Mouse (Mus musculus) MEL (cell line): ENCODE data around the gene Rps13.

Experiments used
- CTCF ChIP-seq, 3 experiments: IDR thresholded peaks in 2 of 3; conservative IDR thresholded peaks in 1 of 3; 2 replicates each; pipeline ENCODE4 v1.5.1; 2011 to 2012; ENCODE audit warnings: low read length in 3 of 3, low read depth in 2 of 3, mild to moderate bottlenecking in 2 of 3, improper control_type of control experiment in 1 of 3, inconsistent platforms in 1 of 3, mixed read lengths in 1 of 3, moderate library complexity in 1 of 3; ENCODE audit not compliant: control insufficient read depth in 1 of 3, insufficient read depth in 1 of 3, poor library complexity in 1 of 3, severe bottlenecking in 1 of 3
- E2F4 ChIP-seq: IDR thresholded peaks from 2 replicates; pipeline ENCODE4 v1.6.1; 2011; ENCODE audit warnings: low read depth, low read length, improper control_type of control experiment, borderline replicate concordance
- ELF1 ChIP-seq: IDR thresholded peaks from 2 replicates; pipeline ENCODE4 v1.6.1; 2014; ENCODE audit warnings: low read depth, mild to moderate bottlenecking, inconsistent platforms, low read length, improper control_type of control experiment, moderate library complexity
- EP300 ChIP-seq, 2 experiments: IDR thresholded peaks; 2 replicates each; pipeline ENCODE4 v1.6.1; 2011; ENCODE audit warnings: improper control_type of control experiment in 2 of 2, low read length in 2 of 2, low read depth in 1 of 2, mild to moderate bottlenecking in 1 of 2
- ETS1 ChIP-seq: IDR thresholded peaks from 2 replicates; pipeline ENCODE4 v1.6.1; 2012; ENCODE audit warnings: low read depth, mild to moderate bottlenecking, inconsistent platforms, low read length, improper control_type of control experiment, moderate library complexity
- MAFK ChIP-seq: IDR thresholded peaks from 2 replicates; pipeline ENCODE4 v1.6.1; 2011; ENCODE audit warnings: low read depth, mild to moderate bottlenecking, low read length, improper control_type of control experiment, borderline replicate concordance
- NRF1 ChIP-seq: IDR thresholded peaks from 2 replicates; pipeline ENCODE4 v1.6.1; 2014; ENCODE audit warnings: low read depth, mild to moderate bottlenecking, inconsistent platforms, low read length, improper control_type of control experiment, moderate library complexity; ENCODE audit not compliant: poor library complexity, insufficient read depth, severe bottlenecking
- POLR2A ChIP-seq, 2 experiments: IDR thresholded peaks; 2 replicates each; pipeline ENCODE4 v1.6.1; 2011 to 2012; ENCODE audit warnings: low read length in 2 of 2, mild to moderate bottlenecking in 2 of 2, control low read depth in 1 of 2, improper control_type of control experiment in 1 of 2, low read depth in 1 of 2, moderate library complexity in 1 of 2; ENCODE audit not compliant: control insufficient read depth in 1 of 2, insufficient read depth in 1 of 2, poor library complexity in 1 of 2
- ZNF384 ChIP-seq: IDR thresholded peaks from 2 replicates; pipeline ENCODE4 v1.6.1; 2012; ENCODE audit warnings: low read depth, mild to moderate bottlenecking, inconsistent platforms, low read length, improper control_type of control experiment

GRCm38 (mm10) chr7:116286173-116286572 is 47.8 kb downstream of the Rps13 start:
- TF ChIP-seq NRF1 (no peak), CTCF (IDR thresholded peaks at IDR 0.05 in 2 of 3, conservative IDR thresholded peaks at IDR 0.05 in 1 of 3; ENCODE audit: control insufficient read depth in 1 of 3, insufficient read depth in 1 of 3, low read depth in 2 of 3, low read length in 3 of 3, poor library complexity in 1 of 3, severe bottlenecking in 1 of 3) (no peak), POLR2A (IDR thresholded peaks at IDR 0.05; ENCODE audit: control insufficient read depth in 1 of 2, insufficient read depth in 1 of 2, low read depth in 1 of 2, low read length in 2 of 2, poor library complexity in 1 of 2) (no peak), ETS1 (no peak), EP300 (IDR thresholded peaks at IDR 0.05; ENCODE audit: low read depth in 1 of 2, low read length in 2 of 2) (no peak), E2F4 (no peak), ZNF384 (no peak), MAFK (no peak), ELF1 (no peak)
